Mouse (Mus musculus): ENCODE data around the gene Abcc8.

The Abcc8 gene

DNA sequence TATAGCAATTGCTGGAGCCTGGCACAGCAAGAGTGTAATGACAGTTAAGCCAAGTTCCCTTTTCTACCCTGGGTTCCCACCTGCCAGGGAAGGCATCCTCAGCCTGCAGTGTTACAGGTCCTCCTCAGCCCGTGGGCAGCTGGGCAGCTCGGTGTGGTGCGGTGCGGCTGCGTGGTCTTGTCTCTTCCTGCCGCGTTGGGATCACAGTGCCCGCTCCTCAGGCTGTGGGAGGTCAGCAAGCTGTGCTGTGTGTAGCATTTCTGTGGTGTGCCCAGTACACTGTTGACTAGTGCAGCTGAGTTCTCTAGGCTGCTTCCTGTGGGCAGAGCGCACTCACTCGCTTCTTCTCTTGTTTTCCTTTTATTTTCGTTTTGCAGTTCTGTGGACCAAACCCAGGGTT lies 121.0 kb downstream of the Abcc8 start:
- DNase-seq (ENCODE audit: low spot score in 2 of 2) = no peak
